Mouse (Mus musculus): Measurements from ENCODE around the gene Smap2. TPM values are rescaled to one million over a fixed set of nuclear protein-coding genes. Genes with fewer than 3 reads are reported as not detected.

Gene Smap2
- polyA plus RNA-seq, 1 experiment = 60.0 TPM

DNA sequence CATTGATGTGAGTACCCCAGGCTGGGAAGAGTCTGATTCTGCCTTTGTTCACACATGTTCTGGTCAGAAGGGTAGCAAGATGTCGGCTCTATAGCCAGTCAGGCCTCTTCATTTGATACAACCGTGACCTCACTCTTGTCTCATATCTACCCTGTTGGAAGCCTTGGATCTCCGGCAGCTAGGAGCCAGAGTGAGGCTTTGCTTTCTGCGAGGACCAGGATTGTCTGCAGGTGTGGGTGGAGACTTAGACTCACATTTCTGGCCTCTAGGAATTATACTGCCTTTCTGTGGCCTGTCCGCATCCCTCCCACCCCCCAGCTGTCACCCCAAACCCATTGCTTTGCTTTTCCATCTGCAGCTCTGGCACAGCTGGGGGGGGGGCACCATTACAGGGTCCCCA, 25.4 kb upstream of the Smap2 start:
- TF ChIP-seq CTCF (IDR thresholded peaks at IDR 0.05; ENCODE audit: control insufficient read depth, insufficient read depth, low read length) (no peak), POLR2A (IDR thresholded peaks at IDR 0.05; ENCODE audit: borderline replicate concordance, control insufficient read depth, low read depth, low read length) (no peak)
- Histone ChIP-seq H3K4me3 (replicated peaks; ENCODE audit: control insufficient read depth, low read depth, low read length) (no peak overlapping the region), H3K27ac (ENCODE audit: control insufficient read depth, insufficient read depth, low read depth, low read length, poor library complexity) (no peak overlapping the region), H3K4me1 (ENCODE audit: control insufficient read depth, insufficient read depth, low read length) (no peaks in the 10 kb centered on the region; the same call in 1 of the 2 replicates)
- 85% methylated on average over 5 of the region's 5 CpGs for WGBS

GRCm38 (mm10) chr4:121040897-121041671, 24.0 kb upstream of the Smap2 start:
- Histone ChIP-seq H3K4me3 (replicated peaks; ENCODE audit: control insufficient read depth, low read depth, low read length) (no peak overlapping the region), H3K4me1 (ENCODE audit: control insufficient read depth, insufficient read depth, low read length) (no peaks in the 10 kb centered on the region; the same call in 1 of the 2 replicates), H3K27ac (ENCODE audit: control insufficient read depth, insufficient read depth, low read depth, low read length, poor library complexity) (no peak overlapping the region)
- 27% methylated on average over 18 of the region's 18 CpGs for WGBS
- TF ChIP-seq CTCF (IDR thresholded peaks at IDR 0.05; ENCODE audit: control insufficient read depth, insufficient read depth, low read length) (peak; percentile 77), POLR2A (IDR thresholded peaks at IDR 0.05; ENCODE audit: borderline replicate concordance, control insufficient read depth, low read depth, low read length) (peak; percentile 25; the same call in 1 of the 2 replicates)

DNA sequence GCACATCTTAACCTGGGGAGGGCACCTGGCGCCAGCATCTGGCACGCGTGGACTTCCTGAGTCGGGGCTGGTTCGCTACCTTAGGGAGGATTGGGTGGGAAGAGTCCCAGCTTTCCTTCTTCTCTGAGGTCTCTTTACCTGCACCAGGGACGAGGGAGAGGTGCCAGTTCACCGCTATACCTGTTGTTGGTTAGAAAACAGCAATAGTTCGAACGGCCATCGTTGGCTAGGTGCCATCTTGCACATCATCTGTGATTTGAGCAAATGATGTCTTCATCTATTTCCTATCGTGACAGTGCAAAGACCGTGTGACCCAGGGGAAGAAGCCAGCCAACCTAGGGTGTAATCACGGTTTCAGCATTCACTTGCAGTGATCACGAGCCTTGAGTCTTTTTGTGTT, 23.3 kb upstream of the Smap2 start:
- Histone ChIP-seq H3K27ac (ENCODE audit: control insufficient read depth, insufficient read depth, low read depth, low read length, poor library complexity) (no peak overlapping the region), H3K4me1 (ENCODE audit: control insufficient read depth, insufficient read depth, low read length) (no peaks in the 10 kb centered on the region; the same call in 1 of the 2 replicates), H3K4me3 (replicated peaks; ENCODE audit: control insufficient read depth, low read depth, low read length) (no peak overlapping the region)
- 48% methylated on average over 14 of the region's 14 CpGs for WGBS
- TF ChIP-seq CTCF (IDR thresholded peaks at IDR 0.05; ENCODE audit: control insufficient read depth, insufficient read depth, low read length) = no peak
- TF ChIP-seq POLR2A (IDR thresholded peaks at IDR 0.05; ENCODE audit: borderline replicate concordance, control insufficient read depth, low read depth, low read length) = no peak

DNA sequence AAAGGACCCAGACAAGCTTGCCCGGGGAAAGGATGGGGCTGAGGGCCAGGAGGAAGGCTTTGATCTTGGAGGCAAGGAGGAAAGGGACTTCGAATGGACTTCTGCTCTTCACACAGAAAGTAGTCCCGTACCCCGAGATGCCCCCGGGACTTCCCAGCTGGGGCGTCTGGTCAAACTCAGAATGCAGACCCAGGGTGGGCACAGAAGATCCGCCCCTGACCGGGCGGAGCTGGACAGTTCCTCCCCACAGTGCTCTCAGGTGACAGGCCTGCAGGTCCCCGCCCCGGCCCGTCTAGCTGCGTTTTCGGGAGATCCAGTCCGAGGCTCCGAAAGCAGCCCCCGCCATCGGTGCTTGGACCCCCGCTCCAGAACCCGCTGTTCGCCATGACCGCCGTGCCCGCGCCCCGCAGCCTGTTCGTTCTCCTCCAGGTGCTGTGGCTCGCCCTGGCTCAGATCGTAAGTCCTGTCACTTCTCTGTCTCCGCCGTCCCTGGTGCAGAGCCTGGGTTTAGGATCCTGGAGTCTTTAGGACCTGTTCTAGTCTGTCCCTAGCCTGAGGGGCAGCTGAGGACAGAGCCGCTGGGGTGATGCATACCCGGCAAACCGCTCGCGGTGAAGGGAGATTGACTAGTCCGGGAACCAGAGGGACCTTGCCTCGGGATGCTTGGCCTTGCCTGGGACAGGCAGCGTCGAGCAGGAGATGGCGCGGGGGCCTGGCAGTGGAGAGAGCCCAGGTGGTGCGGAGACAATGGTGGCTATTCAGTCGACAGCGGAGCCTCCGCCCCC, 22.5 kb upstream of the Smap2 start, which contains the start of gene Col9a2:
Col9a2 (plus strand) TSS at position 55 of the 785 bp plus-strand sequence.
- no peak within 1 kb of the TSS for H3K4me3 ChIP-seq (replicated peaks; ENCODE audit: control insufficient read depth, low read depth, low read length)
- no peak within 1 kb of the TSS for H3K27ac ChIP-seq (ENCODE audit: control insufficient read depth, insufficient read depth, low read depth, low read length, poor library complexity)
- WGBS = 8% methylated on average over 46 of the region's 46 CpGs

GRCm38 (mm10) chr4:121033006-121033405, 16.0 kb upstream of the Smap2 start:
- H3K27ac ChIP-seq (ENCODE audit: control insufficient read depth, insufficient read depth, low read depth, low read length, poor library complexity) = no peak overlapping the region
- H3K4me3 ChIP-seq (replicated peaks; ENCODE audit: control insufficient read depth, low read depth, low read length) = no peak overlapping the region
- WGBS = 78% methylated on average over 2 of the region's 2 CpGs
- TF ChIP-seq POLR2A (IDR thresholded peaks at IDR 0.05; ENCODE audit: borderline replicate concordance, control insufficient read depth, low read depth, low read length) (no peak), CTCF (IDR thresholded peaks at IDR 0.05; ENCODE audit: control insufficient read depth, insufficient read depth, low read length) (peak; percentile 39; the same call in 1 of the 2 replicates)
- peaks cover 1% of the 10 kb centered on the region; the same call in 1 of the 2 replicates for H3K4me1 ChIP-seq (ENCODE audit: control insufficient read depth, insufficient read depth, low read length)

More for the DNA sequence above, 22.5 kb upstream of the Smap2 start, which contains the start of gene Col9a2:
- no peak for TF ChIP-seq POLR2A (IDR thresholded peaks at IDR 0.05; ENCODE audit: borderline replicate concordance, control insufficient read depth, low read depth, low read length)
- no peak for TF ChIP-seq CTCF (IDR thresholded peaks at IDR 0.05; ENCODE audit: control insufficient read depth, insufficient read depth, low read length)
- H3K4me1 ChIP-seq (ENCODE audit: control insufficient read depth, insufficient read depth, low read length) = no peaks in the 10 kb centered on the region; the same call in 1 of the 2 replicates

GRCm38 (mm10) chr4:121031440-121031839, 14.4 kb upstream of the Smap2 start:
- 55% methylated on average over 4 of the region's 4 CpGs for WGBS
- peaks cover 3% of the 10 kb centered on the region; the same call in 1 of the 2 replicates for H3K4me1 ChIP-seq (ENCODE audit: control insufficient read depth, insufficient read depth, low read length)
- no peak overlapping the region for H3K27ac ChIP-seq (ENCODE audit: control insufficient read depth, insufficient read depth, low read depth, low read length, poor library complexity)
- TF ChIP-seq CTCF (IDR thresholded peaks at IDR 0.05; ENCODE audit: control insufficient read depth, insufficient read depth, low read length) = 0 out of 2 replicates have a peak, but pooled peaks have one; percentile 4
- no peak for TF ChIP-seq POLR2A (IDR thresholded peaks at IDR 0.05; ENCODE audit: borderline replicate concordance, control insufficient read depth, low read depth, low read length)
- no peak overlapping the region for H3K4me3 ChIP-seq (replicated peaks; ENCODE audit: control insufficient read depth, low read depth, low read length)

DNA sequence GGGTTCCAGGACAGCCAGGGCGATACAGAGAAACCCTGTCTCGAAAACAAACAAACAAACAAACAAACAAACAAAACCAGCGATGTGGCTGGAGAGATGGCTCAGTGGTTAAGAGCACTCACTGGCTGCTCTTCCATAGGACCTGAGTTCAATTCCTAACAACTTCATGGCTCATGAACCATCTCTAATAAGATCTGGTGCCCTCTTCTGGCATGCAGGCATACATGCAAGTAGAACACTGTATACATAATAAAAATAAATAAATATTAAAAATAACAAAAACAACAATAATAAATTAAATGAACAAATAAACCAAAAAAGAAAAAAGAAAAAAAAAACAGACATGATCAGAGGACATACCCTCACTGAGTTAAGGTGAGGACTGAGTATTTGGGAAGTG, 12.6 kb upstream of the Smap2 start:
- H3K4me3 ChIP-seq (replicated peaks; ENCODE audit: control insufficient read depth, low read depth, low read length) = no peak overlapping the region
- H3K4me1 ChIP-seq (ENCODE audit: control insufficient read depth, insufficient read depth, low read length) = peaks cover 5% of the 10 kb centered on the region; the same call in 1 of the 2 replicates
- no peak for TF ChIP-seq CTCF (IDR thresholded peaks at IDR 0.05; ENCODE audit: control insufficient read depth, insufficient read depth, low read length)
- no peak for TF ChIP-seq POLR2A (IDR thresholded peaks at IDR 0.05; ENCODE audit: borderline replicate concordance, control insufficient read depth, low read depth, low read length)
- no peak overlapping the region for H3K27ac ChIP-seq (ENCODE audit: control insufficient read depth, insufficient read depth, low read depth, low read length, poor library complexity)
- WGBS = 81% methylated on average over 3 of the region's 3 CpGs

Data from bone marrow, adult 2 months (tissue).